Mouse (Mus musculus) neural tube, embryonic 11.5 days (tissue): ENCODE measurements around the gene Srp72. TPM values are rescaled to one million over a fixed set of nuclear protein-coding genes. Genes with fewer than 3 reads are reported as not detected.

ENCODE experiments used
- ATAC-seq: fragments of 200-750 bp; cut with Nextera tagmentation; 2 replicates; pipeline ENCODE4 v1.8.0; 2017; ENCODE audit warnings: moderate number of reproducible peaks, mild to moderate bottlenecking, moderate TSS enrichment, moderate library complexity; ENCODE audit not compliant: insufficient read depth, low FRiP score, low TSS enrichment
- DNase-seq: peaks from one replicate; pipeline ENCODE4 v3.0.0-alpha.2; 2015; ENCODE audit warnings: low spot score
- H3K27ac ChIP-seq: fragments of 300-500 bp; sonication (generic); 2 replicates; pipeline ENCODE4 v1.5.1; 2014; ENCODE audit warnings: low read depth, mild to moderate bottlenecking, low read length
- H3K27me3 ChIP-seq: fragments of 300-500 bp; sonication (generic); 2 replicates; pipeline ENCODE4 v1.6.1; 2014; ENCODE audit warnings: mild to moderate bottlenecking, low read length, mixed read lengths; ENCODE audit not compliant: control insufficient read depth, insufficient read depth
- H3K36me3 ChIP-seq: fragments of 300-500 bp; sonication (generic); 2 replicates; pipeline ENCODE4 v1.6.1; 2014; ENCODE audit warnings: mild to moderate bottlenecking, low read length, moderate library complexity, mixed read lengths; ENCODE audit not compliant: control insufficient read depth, insufficient read depth
- H3K4me1 ChIP-seq: fragments of 300-500 bp; sonication (generic); 2 replicates; pipeline ENCODE4 v1.6.1; 2014; ENCODE audit warnings: low read length, mixed read lengths; ENCODE audit not compliant: control insufficient read depth, insufficient read depth
- H3K4me2 ChIP-seq: fragments of 300-500 bp; sonication (generic); 2 replicates; pipeline ENCODE4 v1.6.1; 2014; ENCODE audit warnings: low read depth, mild to moderate bottlenecking, moderate library complexity
- H3K4me3 ChIP-seq: fragments of 300-500 bp; sonication (generic); 2 replicates; pipeline ENCODE4 v1.5.1; 2014; ENCODE audit warnings: low read depth, low read length
- H3K9ac ChIP-seq: fragments of 300-500 bp; sonication (generic); 2 replicates; pipeline ENCODE4 v1.6.1; 2014; ENCODE audit warnings: mild to moderate bottlenecking, low read length
- H3K9me3 ChIP-seq: fragments of 300-500 bp; sonication (generic); 2 replicates; pipeline ENCODE4 v1.6.1; 2016; ENCODE audit warnings: low read length; ENCODE audit not compliant: control insufficient read depth
- WGBS: fragments of 180-500 bp; shearing (Covaris S2); extraction: QIAGEN DNeasy Blood & Tissue Kit; methylation state at CpG from one replicate; pipeline ENCODE4 v1.1.7; 2014; 5-methylcytosine and 5-hydroxymethylcytosine counted together
- polyA plus RNA-seq: library from polyadenylated mRNA; unstranded; fragments of >200 nt; fragmentation: Nextera tagmentation; extraction: Ambion mirVana; gene quantifications from 2 replicates; pipeline ENCODE4 v1.2.1, GENCODE M21; 2014

Gene Srp72
- polyA plus RNA-seq = 80.7 and 84.3 TPM in 2 replicates

DNA sequence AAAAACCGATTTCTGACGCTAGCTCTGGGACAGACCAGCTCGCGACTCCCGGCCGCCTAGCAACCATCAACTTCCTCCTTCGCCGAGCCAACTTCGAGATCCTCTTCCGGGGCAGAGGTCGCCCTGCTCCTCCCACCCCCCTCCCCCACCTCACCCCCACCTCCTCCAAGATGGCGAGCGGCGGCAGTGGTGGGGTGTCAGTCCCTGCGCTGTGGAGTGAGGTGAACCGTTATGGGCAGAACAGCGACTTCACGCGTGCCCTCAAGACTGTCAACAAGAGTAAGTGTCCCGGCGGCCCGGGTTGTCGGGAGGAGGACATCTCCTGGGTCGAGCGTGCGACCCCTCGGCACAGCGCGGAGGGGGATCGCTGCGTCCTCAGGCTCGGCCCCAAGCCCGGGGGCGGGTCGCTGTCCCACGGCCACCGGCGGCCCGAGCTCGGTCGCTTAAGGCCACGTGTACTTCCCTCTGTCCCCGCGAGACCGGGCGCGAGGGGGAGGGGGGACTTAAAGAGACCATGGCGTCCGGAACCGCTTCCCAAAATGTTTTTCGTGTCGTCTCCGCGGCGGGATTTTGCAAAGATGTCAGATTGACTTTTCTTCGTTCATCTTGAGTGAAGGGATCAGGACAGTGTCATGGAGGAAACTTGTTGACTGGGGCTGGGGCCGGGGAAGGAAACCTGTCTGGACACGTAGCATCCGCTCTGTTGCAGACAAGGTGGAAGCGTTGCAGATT, at the start of gene Srp72:
Srp72 (plus strand) TSS at position 130 of the 732 bp plus-strand sequence.
- peak within 1 kb of the TSS; percentile 75 for H3K27ac ChIP-seq
- peak within 1 kb of the TSS; percentile 92 for H3K4me2 ChIP-seq
- under 1% methylated on average over 59 of the region's 60 CpGs for WGBS
- H3K4me3 ChIP-seq = peak within 1 kb of the TSS; percentile 91
- 0 out of 2 replicates have a peak, but pooled peaks cover 6% of the 10 kb centered on the region for H3K4me1 ChIP-seq
- ATAC-seq = peak; percentile 87
- peaks cover 8% of the 10 kb centered on the region for H3K36me3 ChIP-seq
- no peaks in the 10 kb centered on the region for H3K9me3 ChIP-seq
- DNase-seq = peak; percentile 90
- peak within 1 kb of the TSS; percentile 86 for H3K9ac ChIP-seq
- H3K27me3 ChIP-seq = no peaks in the 10 kb centered on the region

DNA sequence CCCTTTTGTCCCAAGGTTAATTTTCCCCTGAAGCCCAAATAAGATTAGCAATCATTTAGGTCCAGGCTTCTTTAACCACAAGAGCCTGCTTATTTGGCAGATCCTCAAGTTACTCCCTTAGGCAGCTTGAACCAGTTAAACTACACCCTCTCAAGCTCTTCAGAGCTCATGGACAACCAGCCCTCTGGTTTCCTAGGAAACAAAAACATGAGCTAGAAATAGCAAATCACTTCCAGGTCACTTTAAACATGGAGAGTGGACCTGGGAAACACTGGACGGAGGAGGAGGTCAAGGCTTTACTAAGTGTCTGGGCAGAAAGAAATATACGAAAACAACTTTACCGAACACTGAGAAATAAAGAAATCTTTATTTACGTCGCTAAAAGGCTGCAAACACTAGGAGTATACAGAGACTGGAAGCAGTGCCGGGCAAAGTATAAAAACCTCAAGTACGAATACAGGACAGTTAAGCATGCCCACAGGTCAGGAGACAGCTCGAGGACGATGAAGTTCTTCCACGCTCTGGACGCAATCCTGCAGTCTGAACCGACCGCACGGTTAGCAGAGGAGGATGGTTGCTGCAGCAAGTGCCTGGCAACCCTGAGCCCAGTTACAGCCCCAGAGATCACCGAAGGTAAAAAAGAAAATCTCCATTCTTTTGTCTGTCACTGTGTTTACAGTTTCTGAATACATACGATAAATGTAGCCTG, 46.2 kb upstream of the Srp72 start:
- WGBS = 92% methylated on average over 16 of the region's 16 CpGs
- Histone ChIP-seq H3K4me1 (no peaks in the 10 kb centered on the region), H3K9me3 (no peaks in the 10 kb centered on the region), H3K4me3 (no peak overlapping the region), H3K27me3 (no peaks in the 10 kb centered on the region), H3K4me2 (no peak overlapping the region), H3K27ac (no peak overlapping the region), H3K36me3 (peaks cover 9% of the 10 kb centered on the region), H3K9ac (no peak overlapping the region)
- DNase-seq (no peak), ATAC-seq (no peak)

DNA sequence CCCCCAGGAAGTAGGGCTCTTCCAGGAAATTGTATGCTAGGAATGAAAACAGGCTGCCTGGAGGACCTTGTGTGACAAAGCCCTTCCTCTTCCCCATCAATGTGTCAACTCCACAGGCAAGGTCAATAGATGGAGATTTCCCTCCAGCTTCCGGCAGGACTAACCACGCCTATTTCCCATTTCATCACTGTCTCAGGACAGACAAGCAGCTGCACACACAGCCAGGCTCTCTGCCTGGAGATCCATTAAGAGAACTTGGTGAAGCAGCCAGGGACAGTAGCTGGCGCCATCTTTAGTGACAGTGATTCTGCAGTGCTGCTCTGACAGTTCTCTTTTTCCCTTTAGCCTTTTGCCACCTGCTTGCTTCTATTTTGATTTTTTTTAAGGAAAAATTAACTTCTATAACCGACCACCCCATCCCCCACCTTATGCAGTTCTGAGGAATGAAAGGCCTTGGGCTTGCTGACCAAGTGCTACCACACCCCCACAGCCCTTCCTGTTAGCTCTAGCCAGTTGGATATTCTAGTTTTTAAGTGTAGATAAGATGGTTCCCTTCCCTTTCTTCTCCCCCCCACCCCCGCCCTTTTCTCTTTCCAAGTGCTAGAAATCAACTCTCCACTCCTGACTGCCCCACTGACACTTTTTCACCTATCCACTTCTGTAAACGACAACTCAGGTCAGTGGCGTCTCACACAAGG, 45.2 kb upstream of the Srp72 start:
- ATAC-seq (no peak), DNase-seq (no peak)
- no peaks in the 10 kb centered on the region for H3K9me3 ChIP-seq
- H3K27ac ChIP-seq = no peak overlapping the region
- no peak overlapping the region for H3K4me2 ChIP-seq
- no peak overlapping the region for H3K9ac ChIP-seq
- no peak overlapping the region for H3K4me3 ChIP-seq
- peaks cover 8% of the 10 kb centered on the region for H3K36me3 ChIP-seq
- no peaks in the 10 kb centered on the region for H3K27me3 ChIP-seq
- H3K4me1 ChIP-seq = no peaks in the 10 kb centered on the region
- 81% methylated on average over 7 of the region's 7 CpGs for WGBS

DNA sequence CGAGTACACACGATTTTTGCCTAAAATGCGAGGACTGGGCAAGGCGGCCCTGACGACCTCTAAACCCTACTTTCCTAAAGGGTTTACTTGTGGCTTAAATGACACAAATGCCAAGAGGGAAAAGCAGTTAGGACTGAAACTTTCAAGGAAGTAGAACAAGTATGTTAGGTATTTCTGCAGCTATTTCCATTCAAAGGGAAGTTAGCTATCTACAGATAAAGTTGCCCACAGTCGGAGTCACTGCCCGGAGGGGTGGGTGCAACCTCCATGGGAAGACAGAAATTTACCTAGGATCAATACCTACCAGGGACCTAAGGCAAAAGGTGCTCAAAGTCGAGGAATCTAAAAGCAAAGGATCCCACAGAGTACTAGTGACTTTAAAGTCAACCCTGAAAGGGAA, 34.8 kb upstream of the Srp72 start:
- Histone ChIP-seq H3K27me3 (no peaks in the 10 kb centered on the region), H3K4me2 (no peak overlapping the region), H3K36me3 (peaks cover 4% of the 10 kb centered on the region; the same call in 1 of the 2 replicates), H3K9me3 (no peaks in the 10 kb centered on the region; the same call in 1 of the 2 replicates), H3K27ac (no peak overlapping the region), H3K4me1 (no peaks in the 10 kb centered on the region), H3K9ac (no peak overlapping the region), H3K4me3 (no peak overlapping the region)
- no peak for DNase-seq
- ATAC-seq = no peak
- 98% methylated on average over 8 of the region's 8 CpGs for WGBS

DNA sequence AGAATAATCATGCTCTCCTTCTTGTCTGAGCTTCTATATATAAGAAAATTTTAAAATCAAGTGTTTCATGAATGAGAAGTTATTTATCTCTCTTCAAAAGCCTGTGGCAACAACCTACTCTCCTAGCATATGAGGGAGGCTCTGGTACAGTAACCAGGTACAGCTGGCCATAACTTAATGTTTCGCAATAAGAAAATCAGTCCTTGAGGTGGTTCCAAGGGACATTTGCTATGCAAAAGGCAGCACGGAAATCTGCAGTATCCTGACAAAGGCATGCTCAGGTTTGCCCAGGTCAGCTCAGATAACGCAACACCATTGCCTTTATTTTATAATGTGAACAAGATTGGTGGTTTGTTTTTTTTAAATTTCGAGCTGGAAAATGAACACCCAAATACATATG, 32.5 kb upstream of the Srp72 start:
- no peak for DNase-seq
- Histone ChIP-seq H3K4me3 (no peak overlapping the region), H3K36me3 (peaks cover 4% of the 10 kb centered on the region; the same call in 1 of the 2 replicates), H3K4me2 (no peak overlapping the region), H3K27ac (no peak overlapping the region), H3K9ac (no peak overlapping the region), H3K4me1 (no peaks in the 10 kb centered on the region), H3K27me3 (no peaks in the 10 kb centered on the region), H3K9me3 (no peaks in the 10 kb centered on the region; the same call in 1 of the 2 replicates)
- no peak for ATAC-seq
- WGBS = 94% methylated on average over 4 of the region's 4 CpGs

DNA sequence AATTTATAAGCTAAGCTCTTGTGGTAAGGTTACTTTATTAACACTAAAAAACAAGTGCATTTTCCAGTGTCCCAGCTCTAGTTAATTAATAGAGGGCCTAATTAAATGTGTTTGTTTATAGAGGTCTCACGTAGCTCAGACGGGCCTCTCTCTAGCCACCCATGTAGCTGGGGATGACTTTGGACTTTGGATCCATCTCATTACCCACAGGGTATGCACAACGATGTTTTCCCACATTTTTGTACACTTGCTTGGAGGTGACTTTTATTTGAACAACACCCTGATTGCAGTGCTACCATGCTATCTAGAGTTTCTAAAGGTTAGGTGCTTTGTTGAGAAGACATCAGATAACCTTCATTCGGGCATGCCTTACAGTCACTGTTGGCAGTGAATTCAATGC, 32.0 kb upstream of the Srp72 start:
- H3K4me2 ChIP-seq = no peak overlapping the region
- no peaks in the 10 kb centered on the region for H3K27me3 ChIP-seq
- no peak overlapping the region for H3K27ac ChIP-seq
- no peak overlapping the region for H3K9ac ChIP-seq
- ATAC-seq (no peak), DNase-seq (no peak)
- peaks cover 7% of the 10 kb centered on the region; the same call in 1 of the 2 replicates for H3K36me3 ChIP-seq
- no peak overlapping the region for H3K4me3 ChIP-seq
- H3K4me1 ChIP-seq = no peaks in the 10 kb centered on the region
- no peaks in the 10 kb centered on the region; the same call in 1 of the 2 replicates for H3K9me3 ChIP-seq
- 94% methylated on average over 4 of the region's 4 CpGs for WGBS

GRCm38 (mm10) chr5:76944965-76945677, 29.4 kb upstream of the Srp72 start:
- no peak overlapping the region for H3K27ac ChIP-seq
- H3K9ac ChIP-seq = no peak overlapping the region
- H3K4me3 ChIP-seq = no peak overlapping the region
- no peak for DNase-seq
- ATAC-seq = no peak
- peaks cover 3% of the 10 kb centered on the region; the same call in 1 of the 2 replicates for H3K36me3 ChIP-seq
- H3K27me3 ChIP-seq = no peaks in the 10 kb centered on the region
- H3K9me3 ChIP-seq = no peaks in the 10 kb centered on the region; the same call in 1 of the 2 replicates
- no peak overlapping the region for H3K4me2 ChIP-seq
- H3K4me1 ChIP-seq = no peaks in the 10 kb centered on the region; the same call in 1 of the 2 replicates
- WGBS = 82% methylated on average over 6 of the region's 6 CpGs

GRCm38 (mm10) chr5:76945678-76946033, 28.8 kb upstream of the Srp72 start:
- Histone ChIP-seq H3K9ac (no peak overlapping the region), H3K4me3 (no peak overlapping the region), H3K36me3 (peaks cover 3% of the 10 kb centered on the region; the same call in 1 of the 2 replicates), H3K27ac (no peak overlapping the region), H3K4me2 (no peak overlapping the region), H3K9me3 (no peaks in the 10 kb centered on the region; the same call in 1 of the 2 replicates), H3K4me1 (no peaks in the 10 kb centered on the region; the same call in 1 of the 2 replicates), H3K27me3 (no peaks in the 10 kb centered on the region)
- ATAC-seq = no peak
- DNase-seq = no peak
- WGBS = 97% methylated on average over 2 of the region's 2 CpGs
